Mouse (Mus musculus) 3134 (cell line): ENCODE results near the gene Zfp473.
"Not testable (repeated sequence)": the region's sequence is repeated elsewhere in the genome, so short reads cannot be mapped to it uniquely, and the experiment has no call there.

ENCODE experiments used
- DNase-seq: peaks from one replicate; pipeline ENCODE4 v3.0.0-alpha.2; 2011; ENCODE audit warnings: low spot score; ENCODE audit not compliant: insufficient read length; ENCODE audit errors: extremely low read depth

The Zfp473 gene

GRCm38 (mm10) chr7:44724316-44724715 is 26.5 kb downstream of the Zfp473 start:
- DNase-seq: no peak

- no peak for DNase-seq
Measured at GRCm38 (mm10) chr7:44722058-44722457, 28.8 kb downstream of the Zfp473 start.

- DNase-seq: no peak
Measured at GRCm38 (mm10) chr7:44709881-44710280, 41.0 kb downstream of the Zfp473 start.

GRCm38 (mm10) chr7:44708574-44708973 is 42.3 kb downstream of the Zfp473 start, which contains the start of gene Izumo2:
TSS of gene Izumo2 (plus strand) at chr7:44708742.
- no peak for DNase-seq

GRCm38 (mm10) chr7:44708093-44708492 is 42.8 kb downstream of the Zfp473 start:
- not testable (repeated sequence) for DNase-seq

- no peak for DNase-seq
Measured at GRCm38 (mm10) chr7:44707169-44707675, 43.6 kb downstream of the Zfp473 start.

GRCm38 (mm10) chr7:44706322-44706721 is 44.5 kb downstream of the Zfp473 start:
- DNase-seq: no peak

GRCm38 (mm10) chr7:44705086-44705485 is 45.8 kb downstream of the Zfp473 start:
- no peak for DNase-seq

GRCm38 (mm10) chr7:44704363-44704762 is 46.5 kb downstream of the Zfp473 start:
- no peak for DNase-seq

- DNase-seq: no peak
Measured at GRCm38 (mm10) chr7:44702985-44703384, 47.9 kb downstream of the Zfp473 start.

- DNase-seq: no peak
Measured at GRCm38 (mm10) chr7:44701921-44702320, 48.9 kb downstream of the Zfp473 start.

GRCm38 (mm10) chr7:44697980-44698379 is 52.9 kb downstream of the Zfp473 start:
- no peak for DNase-seq

- DNase-seq: peak; percentile 90
Measured at GRCm38 (mm10) chr7:44697191-44697710, 53.6 kb downstream of the Zfp473 start.

GRCm38 (mm10) chr7:44695223-44695622 is 55.6 kb downstream of the Zfp473 start:
- DNase-seq: no peak

- DNase-seq: no peak
Measured at GRCm38 (mm10) chr7:44693427-44694175, 57.2 kb downstream of the Zfp473 start.

- DNase-seq: no peak
Measured at GRCm38 (mm10) chr7:44689331-44689730, 61.5 kb downstream of the Zfp473 start.

- DNase-seq: no peak
Measured at GRCm38 (mm10) chr7:44688890-44689289, 62.0 kb downstream of the Zfp473 start.

GRCm38 (mm10) chr7:44685531-44686402 is 65.1 kb downstream of the Zfp473 start:
- no peak for DNase-seq

- DNase-seq: no peak
Measured at GRCm38 (mm10) chr7:44683656-44684055, 67.2 kb downstream of the Zfp473 start.
